Mouse (Mus musculus) erythroblast, embryonic 14.5 days (primary cell): ENCODE measurements around the gene Ppp6r2. TPM values are rescaled to one million over a fixed set of nuclear protein-coding genes. Genes with fewer than 3 reads are reported as not detected.

Experiments
- H3K27me3 ChIP-seq: 2 replicates; pipeline ENCODE4 v1.6.1; 2012; ENCODE audit warnings: inconsistent platforms; ENCODE audit not compliant: control insufficient read depth
- H3K36me3 ChIP-seq: 2 replicates; pipeline ENCODE4 v1.6.1; 2012; ENCODE audit warnings: mild to moderate bottlenecking, inconsistent platforms; ENCODE audit not compliant: control insufficient read depth
- H3K4me1 ChIP-seq: 2 replicates; pipeline ENCODE4 v1.6.1; 2012; ENCODE audit warnings: inconsistent platforms; ENCODE audit not compliant: control insufficient read depth
- H3K4me3 ChIP-seq: replicated peaks from 2 replicates; pipeline ENCODE3; 2012; ENCODE audit warnings: moderate library complexity, mild to moderate bottlenecking, inconsistent platforms
- H3K9me3 ChIP-seq: 2 replicates; pipeline ENCODE4 v1.6.1; 2012; ENCODE audit warnings: low read length, inconsistent platforms, mixed read lengths; ENCODE audit not compliant: control insufficient read depth
- GATA1 ChIP-seq: IDR thresholded peaks from 2 replicates; pipeline ENCODE4 v1.6.1; 2012; ENCODE audit warnings: low read length, inconsistent platforms, mixed read lengths
- TAL1 ChIP-seq: IDR thresholded peaks from 3 replicates; pipeline ENCODE4 v1.6.1; 2012; ENCODE audit warnings: low read length, inconsistent platforms, mixed read lengths
- polyA plus RNA-seq: library from polyadenylated mRNA; stranded (reverse); fragments of >175 nt; gene quantifications from 2 replicates; pipeline ENCODE4 v1.2.3, GENCODE M21; 2012

Ppp6r2 gene
- 9.5 and 14.5 TPM in 2 replicates for polyA plus RNA-seq

DNA sequence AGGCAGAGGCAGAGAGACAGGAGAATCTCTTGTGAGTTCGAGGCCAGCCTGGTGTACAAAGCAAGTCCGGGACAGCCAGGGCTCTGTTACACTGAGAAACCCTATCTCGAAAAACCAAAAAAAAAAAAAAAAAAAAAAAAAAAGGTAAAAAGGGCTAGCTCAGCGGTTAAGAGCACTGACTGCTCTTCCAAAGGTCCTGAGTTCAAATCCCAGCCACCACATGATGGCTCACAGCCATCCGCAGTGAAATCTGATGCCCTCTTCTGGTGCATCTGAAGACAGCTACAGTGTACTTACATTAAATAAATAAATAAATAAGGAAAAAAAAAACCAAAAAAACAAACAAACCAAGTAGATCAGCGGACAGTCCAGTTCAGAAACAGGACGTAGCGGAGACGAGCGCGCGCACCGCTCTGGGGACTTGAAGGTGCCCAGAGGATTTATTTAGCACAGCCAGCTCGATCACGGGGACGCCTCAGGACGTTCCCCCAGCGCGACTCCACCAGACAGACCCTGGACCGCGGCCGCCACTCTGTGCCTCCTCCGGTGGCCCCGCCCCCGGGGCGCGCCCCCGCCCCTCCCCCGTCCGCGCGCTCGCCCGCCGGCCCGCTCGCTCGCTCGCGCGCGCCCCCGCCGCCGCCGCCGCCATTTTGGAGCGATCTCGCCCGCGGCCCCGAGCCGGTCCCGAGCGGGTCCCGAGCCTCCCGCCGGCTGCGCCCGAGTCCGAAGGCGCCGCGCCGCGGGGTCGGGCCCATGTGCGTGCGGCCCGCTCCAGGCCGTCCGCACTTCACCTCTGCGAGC lies at the start of gene Ppp6r2:
TSS of gene Ppp6r2 (plus strand) at position 639 of the 801 bp plus-strand sequence.
- Histone ChIP-seq H3K36me3 (peaks cover 21% of the 10 kb centered on the region), H3K4me1 (peaks cover 60% of the 10 kb centered on the region), H3K27me3 (no peaks in the 10 kb centered on the region), H3K9me3 (no peaks in the 10 kb centered on the region), H3K4me3 (peak within 1 kb of the TSS; percentile 100)
- TF ChIP-seq TAL1 (no peak), GATA1 (no peak)

DNA sequence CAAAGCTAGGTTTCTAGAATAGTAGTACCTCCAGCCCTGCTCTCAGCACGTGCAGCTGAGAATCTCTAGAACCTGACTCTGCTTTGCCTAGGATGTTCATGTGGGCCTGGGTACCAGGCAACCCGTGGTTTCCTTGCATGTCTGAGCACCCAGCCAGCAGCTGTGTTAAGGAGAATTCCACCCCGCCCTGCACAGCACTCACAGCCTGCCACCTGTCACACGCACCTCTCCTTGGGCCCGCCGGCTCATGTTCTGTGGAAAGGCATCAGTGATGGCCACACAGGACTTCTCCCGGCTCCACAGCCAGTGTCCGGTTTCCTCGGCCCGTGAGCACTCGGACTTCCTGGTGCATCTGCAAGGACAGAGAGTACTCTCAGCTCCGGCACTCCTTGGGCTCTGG lies 45.9 kb upstream of the Ppp6r2 start:
- Histone ChIP-seq H3K36me3 (peaks cover 42% of the 10 kb centered on the region), H3K9me3 (no peaks in the 10 kb centered on the region; the same call in 1 of the 2 replicates), H3K4me3 (no peak overlapping the region), H3K27me3 (no peaks in the 10 kb centered on the region), H3K4me1 (peaks cover 2% of the 10 kb centered on the region; the same call in 1 of the 2 replicates)
- TF ChIP-seq TAL1 (no peak), GATA1 (no peak)

DNA sequence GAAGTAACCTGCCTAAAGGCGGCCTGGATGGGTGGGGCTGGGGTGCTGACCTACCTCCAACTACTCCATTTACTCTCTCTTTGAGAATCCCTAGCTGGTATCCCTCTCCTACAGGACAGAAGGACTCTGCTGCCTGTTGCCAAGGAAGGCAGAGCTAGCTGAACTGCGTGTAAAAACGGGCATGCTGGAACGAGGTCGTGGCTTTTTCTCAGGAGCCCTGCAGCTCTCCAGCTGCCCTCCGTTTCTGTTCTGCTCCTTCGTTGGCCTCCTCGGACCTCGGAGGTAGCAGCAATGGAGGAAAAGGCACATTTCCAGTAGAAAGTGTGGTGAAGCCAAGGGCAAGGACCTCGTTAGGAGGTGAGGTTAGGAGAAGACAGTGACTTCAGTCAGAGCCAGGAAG lies 42.4 kb upstream of the Ppp6r2 start:
- H3K4me3 ChIP-seq: no peak overlapping the region
- H3K36me3 ChIP-seq: peaks cover 29% of the 10 kb centered on the region
- peaks cover 28% of the 10 kb centered on the region for H3K27me3 ChIP-seq
- H3K4me1 ChIP-seq: peaks cover 14% of the 10 kb centered on the region
- no peaks in the 10 kb centered on the region; the same call in 1 of the 2 replicates for H3K9me3 ChIP-seq
- TF ChIP-seq TAL1: no peak
- TF ChIP-seq GATA1: no peak

DNA sequence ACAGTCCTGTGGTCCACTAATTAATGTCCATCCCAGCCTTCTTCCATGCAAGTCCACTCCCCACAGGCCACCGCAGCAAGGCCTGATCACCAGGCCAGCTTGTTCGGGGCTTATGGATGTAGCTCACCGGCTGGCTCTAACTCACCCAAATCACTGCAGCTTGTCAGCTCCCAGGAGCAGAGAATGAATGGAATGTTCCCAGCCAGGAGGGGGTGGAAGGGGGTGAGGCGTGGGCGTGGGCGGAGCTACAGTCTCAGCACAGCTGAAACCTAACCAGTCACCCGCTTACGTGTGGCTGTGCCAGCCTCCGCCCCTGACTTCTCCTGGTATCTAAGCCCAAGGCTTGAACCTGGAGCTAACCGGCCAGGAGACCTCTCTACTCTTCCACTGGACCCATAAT lies 41.9 kb upstream of the Ppp6r2 start:
- H3K36me3 ChIP-seq: peaks cover 24% of the 10 kb centered on the region
- H3K9me3 ChIP-seq: no peaks in the 10 kb centered on the region
- peaks cover 34% of the 10 kb centered on the region for H3K27me3 ChIP-seq
- TF ChIP-seq TAL1: no peak
- no peak overlapping the region for H3K4me3 ChIP-seq
- peaks cover 15% of the 10 kb centered on the region for H3K4me1 ChIP-seq

DNA sequence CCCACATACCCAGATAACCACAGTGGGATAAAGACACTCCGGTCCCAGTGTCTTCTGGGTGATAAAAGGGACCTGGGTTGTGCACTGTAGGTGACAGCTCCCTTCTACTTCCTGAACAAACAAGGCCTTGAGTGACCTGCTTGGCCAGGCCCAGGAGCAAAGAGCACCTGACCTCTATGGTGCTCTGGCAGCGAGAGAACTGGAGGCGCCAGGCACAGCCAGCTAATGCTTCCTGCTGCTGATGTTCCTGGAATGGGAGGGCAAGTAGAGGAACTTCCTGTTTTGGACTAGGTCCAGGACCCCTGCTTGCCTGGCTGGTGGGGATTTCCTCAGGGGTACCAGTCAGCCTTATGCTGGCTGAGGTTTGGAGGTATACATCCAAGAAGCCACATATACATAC lies 41.3 kb upstream of the Ppp6r2 start:
- Histone ChIP-seq H3K36me3 (peaks cover 20% of the 10 kb centered on the region), H3K27me3 (peaks cover 40% of the 10 kb centered on the region), H3K9me3 (no peaks in the 10 kb centered on the region), H3K4me1 (peaks cover 15% of the 10 kb centered on the region), H3K4me3 (no peak overlapping the region)
- TF ChIP-seq GATA1: no peak
- TF ChIP-seq TAL1: no peak

DNA sequence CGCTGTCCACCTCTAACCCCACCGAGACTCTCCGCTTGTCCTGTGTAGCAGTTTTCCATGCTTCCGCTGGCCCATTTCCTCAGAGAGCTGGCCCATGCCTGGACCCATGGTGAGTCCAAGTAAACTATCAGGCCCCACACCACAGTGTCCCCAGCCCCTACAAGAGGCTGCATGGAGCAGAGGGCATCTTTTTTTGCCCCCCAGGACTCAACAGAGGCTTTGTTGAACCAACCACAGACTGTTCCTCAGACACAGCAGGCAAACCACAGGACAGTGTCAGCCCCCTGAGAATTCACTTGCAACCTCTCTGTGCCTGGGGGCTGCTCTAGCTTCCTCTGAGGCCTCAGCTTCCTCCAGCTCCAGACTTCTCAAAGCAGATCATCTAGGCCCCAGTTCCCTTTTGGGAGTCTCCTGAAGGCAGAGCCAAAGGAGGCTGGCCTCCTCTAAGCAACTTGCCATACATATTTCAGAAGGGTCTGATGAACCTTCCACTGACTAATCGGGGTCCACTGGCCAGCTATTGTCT lies 39.8 kb upstream of the Ppp6r2 start:
- H3K27me3 ChIP-seq: peaks cover 47% of the 10 kb centered on the region
- H3K4me3 ChIP-seq: no peak overlapping the region
- TF ChIP-seq TAL1 (no peak), GATA1 (no peak)
- peaks cover 7% of the 10 kb centered on the region for H3K36me3 ChIP-seq
- H3K9me3 ChIP-seq: no peaks in the 10 kb centered on the region
- H3K4me1 ChIP-seq: peaks cover 15% of the 10 kb centered on the region

DNA sequence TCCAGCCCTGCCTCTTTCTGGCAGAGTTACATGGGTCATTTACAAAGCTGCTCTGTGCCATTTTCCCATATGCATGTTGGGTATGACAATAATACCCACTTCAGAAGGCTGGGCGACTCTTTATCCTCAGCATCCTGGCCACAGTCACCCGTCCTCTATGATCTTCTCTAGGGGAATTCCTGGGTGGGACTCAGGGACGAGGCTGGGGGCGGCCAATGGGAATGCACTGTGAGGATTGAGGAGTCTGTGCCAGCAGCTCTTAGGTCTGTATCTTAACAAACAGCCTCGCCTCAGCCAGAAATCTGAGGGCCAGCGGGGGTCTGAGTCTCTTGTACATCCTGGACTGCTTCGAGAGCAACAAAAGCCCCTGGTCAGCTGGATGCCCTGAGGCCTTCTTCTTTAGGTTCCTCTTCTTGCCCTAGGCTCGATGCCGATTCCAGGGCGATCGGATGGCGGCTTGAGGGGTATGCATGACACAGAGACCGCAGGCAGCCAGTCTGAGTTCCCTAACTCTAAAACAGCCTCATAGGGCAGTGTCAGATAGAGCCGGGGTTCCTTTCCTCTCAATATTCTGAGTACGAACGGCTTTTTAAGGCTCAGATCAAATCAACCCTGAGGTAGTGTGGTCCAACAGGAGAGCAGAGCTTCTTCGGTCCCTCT lies 38.9 kb upstream of the Ppp6r2 start:
- peaks cover 18% of the 10 kb centered on the region for H3K4me1 ChIP-seq
- H3K9me3 ChIP-seq: no peaks in the 10 kb centered on the region
- peaks cover 52% of the 10 kb centered on the region for H3K27me3 ChIP-seq
- peak overlapping the region; percentile 55 for H3K4me3 ChIP-seq
- TF ChIP-seq GATA1: no peak
- no peak for TF ChIP-seq TAL1
- peaks cover 3% of the 10 kb centered on the region for H3K36me3 ChIP-seq

DNA sequence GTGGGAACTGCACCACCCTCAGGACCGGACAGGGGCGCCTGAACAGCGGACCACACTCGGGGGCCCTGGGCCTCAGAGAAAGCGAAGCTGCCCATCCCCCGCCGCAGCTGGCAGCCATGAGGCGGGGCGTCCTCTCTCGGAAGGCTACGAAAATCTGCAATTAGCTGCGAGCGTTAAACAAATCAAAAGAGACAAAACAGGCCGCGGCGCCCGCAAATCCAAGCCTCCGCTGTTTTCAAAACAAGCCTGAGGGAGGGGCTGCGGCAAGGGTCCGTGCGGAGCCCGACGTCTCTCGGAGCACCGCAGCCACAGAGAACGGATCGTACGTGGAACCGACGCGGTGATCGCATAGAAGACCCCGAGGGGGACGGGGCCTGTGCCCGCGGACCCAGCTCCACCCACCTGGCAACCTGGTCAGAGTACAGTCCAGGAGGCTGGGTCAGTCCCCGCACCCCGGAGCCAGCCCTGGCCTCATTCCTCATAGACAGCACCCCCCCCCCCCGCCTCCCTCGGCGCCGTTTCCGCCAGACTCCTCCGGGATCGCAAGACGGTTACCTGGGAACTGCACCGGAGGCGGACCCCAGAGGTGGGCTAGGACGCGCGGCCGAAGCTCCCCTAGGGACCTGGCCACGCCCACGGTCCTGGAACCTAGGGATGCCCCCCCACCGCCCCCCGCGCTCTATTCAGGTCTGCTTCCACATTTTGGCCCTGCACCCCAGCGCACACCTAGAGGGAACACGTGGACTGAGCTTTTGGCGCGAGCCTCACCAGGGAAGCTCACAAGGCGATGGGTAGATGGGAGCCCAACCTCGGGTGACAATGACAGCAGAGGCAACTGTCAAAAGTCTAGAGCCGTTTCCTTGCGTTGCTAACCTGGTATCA lies 38.1 kb upstream of the Ppp6r2 start:
- TF ChIP-seq TAL1 (no peak), GATA1 (no peak)
- no peaks in the 10 kb centered on the region; the same call in 1 of the 2 replicates for H3K36me3 ChIP-seq
- no peaks in the 10 kb centered on the region for H3K9me3 ChIP-seq
- H3K4me3 ChIP-seq: peak overlapping the region; percentile 55
- peaks cover 26% of the 10 kb centered on the region for H3K4me1 ChIP-seq
- H3K27me3 ChIP-seq: peaks cover 58% of the 10 kb centered on the region

DNA sequence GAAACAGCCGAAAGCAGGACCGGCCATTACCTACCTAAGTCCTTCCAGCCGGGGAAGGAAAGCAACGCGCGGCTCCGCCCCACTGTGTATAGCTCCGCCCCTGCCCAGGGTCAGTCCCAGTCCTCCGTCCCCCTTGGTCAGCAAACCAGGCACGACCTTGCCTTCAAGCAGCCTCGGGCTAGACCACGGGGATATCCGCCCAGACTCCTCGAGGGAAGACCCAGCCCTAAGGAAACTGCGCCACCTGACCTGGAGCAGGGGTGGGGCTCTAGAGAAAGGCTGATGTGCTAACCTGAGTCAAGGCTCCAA lies 37.5 kb upstream of the Ppp6r2 start:
- Histone ChIP-seq H3K9me3 (no peaks in the 10 kb centered on the region), H3K27me3 (peaks cover 64% of the 10 kb centered on the region), H3K4me1 (peaks cover 32% of the 10 kb centered on the region), H3K36me3 (no peaks in the 10 kb centered on the region), H3K4me3 (peak overlapping the region; percentile 55)
- TF ChIP-seq GATA1 (no peak), TAL1 (no peak)
